Mouse (Mus musculus) fibroblast of lung, adult 2 months (primary cell): ENCODE results near the gene Urod.

Experiments used
- DNase-seq: peaks from one replicate; pipeline ENCODE4 v3.0.0-alpha.2; 2011; ENCODE audit warnings: low read depth

The Urod gene

GRCm38 (mm10) chr4:116993672-116994621, at the start of gene Urod:
Gene Urod (minus strand): TSS chr4:116994413.
- DNase-seq = peak; percentile 69

DNA sequence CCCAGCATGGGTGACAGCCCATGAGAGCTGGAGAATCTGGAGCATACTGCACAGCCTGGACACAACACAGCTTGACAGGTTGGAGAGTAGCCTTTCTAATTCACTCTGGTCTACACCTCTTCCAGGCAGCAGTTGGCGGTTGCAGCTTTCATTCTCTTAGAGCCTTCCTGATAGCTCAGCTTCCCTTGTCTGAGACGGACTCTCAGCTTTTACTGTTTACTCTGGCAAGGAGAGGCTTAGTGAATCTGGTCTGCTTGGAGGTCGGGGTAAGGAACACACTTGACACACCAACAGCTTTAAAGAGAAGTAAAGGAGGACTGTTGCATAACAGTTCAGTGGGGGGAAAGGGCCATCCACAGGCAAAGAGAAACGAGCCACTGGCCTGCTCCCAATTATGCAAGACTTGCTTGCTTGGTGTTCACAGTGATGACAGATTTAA, 47.1 kb upstream of the Urod start:
- DNase-seq = peak; percentile 54

DNA sequence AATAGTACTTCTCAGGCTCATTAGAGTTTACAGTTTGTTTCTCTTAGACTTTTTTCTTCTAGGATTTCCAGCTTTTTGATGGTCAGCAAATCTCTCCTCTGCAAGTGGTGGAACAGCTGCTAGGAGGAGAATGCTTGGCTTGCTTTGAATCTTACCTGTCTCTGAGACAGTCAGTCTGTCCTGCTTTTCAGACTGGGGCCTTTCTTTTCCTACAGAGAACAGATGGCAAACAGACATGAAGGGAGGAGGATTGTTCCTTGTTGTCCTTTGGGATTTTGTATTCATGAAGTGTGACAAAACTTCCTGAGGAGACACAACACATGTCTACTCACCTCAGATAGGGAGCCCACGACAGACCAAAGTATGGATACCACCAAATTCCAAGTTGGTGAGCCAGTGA, 46.6 kb upstream of the Urod start:
- DNase-seq = no peak

- DNase-seq = peak; percentile 23
Measured at GRCm38 (mm10) chr4:117039925-117040687, 45.9 kb upstream of the Urod start.

GRCm38 (mm10) chr4:117031105-117031504, 36.9 kb upstream of the Urod start:
- DNase-seq = no peak

DNA sequence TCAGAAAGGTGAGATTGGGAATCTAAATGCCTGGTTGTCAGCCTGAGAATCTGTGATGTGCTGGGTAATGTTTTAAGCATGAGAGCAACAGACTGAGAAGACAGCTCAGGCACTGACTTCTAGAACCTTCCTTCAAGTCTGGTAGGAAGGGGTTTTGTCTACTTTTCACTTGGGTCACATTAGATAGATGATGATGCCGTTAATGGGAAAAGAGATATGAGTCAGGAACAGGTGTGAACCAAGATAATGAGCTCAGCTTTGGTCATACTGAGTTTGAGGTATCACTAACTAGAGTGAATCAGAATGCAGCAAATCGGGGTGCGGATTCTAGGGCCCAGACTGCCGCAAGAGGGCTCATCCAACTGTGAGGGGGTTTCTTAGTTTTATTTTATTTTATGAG, 29.3 kb upstream of the Urod start:
- no peak for DNase-seq

DNA sequence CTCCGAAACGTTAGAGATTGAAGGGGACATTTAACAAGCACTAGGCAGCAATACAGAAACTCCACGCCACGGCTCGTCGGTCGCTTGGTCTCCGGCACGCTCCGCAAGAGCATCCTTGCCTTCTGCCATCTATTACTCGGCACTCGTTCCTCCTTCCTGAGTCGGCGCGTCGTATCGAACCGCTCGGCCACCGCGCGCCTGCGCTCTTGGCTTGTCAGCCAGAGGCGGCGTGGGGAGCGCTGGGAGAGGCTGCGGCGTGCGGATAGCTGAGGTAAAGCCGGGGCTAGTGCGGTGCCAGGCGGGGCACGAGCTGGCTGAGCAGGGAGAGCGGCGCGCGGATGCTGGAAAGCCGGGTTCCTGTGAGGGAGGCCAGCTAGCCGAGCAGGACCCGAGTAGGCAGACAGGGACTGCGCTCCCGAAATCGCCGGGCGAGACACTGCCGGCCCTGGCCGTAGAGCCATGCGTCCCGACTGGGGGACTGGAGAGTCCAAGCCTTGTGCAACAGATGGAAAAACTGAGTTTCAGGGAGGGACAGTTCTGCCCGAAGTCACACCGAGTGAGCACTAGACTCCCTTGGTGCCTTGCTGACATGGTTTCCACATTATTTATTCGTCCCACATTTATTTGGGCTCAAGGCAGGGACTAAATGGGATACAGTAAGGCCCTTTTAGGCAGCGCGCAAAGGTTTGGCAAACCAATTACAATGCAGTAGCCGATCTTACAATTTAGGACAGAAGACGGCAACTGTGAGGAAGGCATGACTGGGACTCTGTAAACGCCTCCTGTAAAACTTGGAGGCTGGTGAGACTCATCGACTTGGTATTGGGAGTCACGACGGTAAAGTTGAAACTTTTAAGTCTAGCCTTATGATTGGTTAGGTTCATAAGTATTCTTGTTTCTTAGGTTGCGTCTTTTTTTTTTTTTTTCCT, 25.3 kb upstream of the Urod start, which contains the start of gene Eif2b3:
Gene Eif2b3 (plus strand): TSS at position 197 of the 929 bp plus-strand sequence.
- peak; percentile 76 for DNase-seq

- DNase-seq = no peak
Measured at GRCm38 (mm10) chr4:117018327-117018726, 24.1 kb upstream of the Urod start.

DNA sequence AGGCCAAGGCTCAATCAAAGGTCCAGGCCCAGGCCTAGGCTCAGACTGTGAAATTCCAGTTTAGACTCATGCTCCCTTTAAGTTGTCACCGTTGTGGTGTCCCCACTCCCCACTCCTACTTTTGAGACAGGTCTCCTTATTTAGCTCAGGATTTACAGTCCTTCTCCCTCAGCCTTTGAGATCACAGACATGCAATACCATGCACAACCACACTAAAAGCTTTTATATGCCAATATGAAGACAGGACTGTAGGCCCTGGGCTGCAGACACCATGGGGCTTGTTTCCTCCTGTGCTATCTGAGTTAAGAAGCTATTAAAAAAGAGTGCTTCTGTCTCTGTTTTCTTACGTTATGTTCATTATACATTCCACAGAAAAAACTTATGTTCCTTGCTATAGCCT, 23.5 kb upstream of the Urod start:
- DNase-seq = no peak

- DNase-seq = no peak
Measured at GRCm38 (mm10) chr4:117014901-117015415, 20.7 kb upstream of the Urod start.

DNA sequence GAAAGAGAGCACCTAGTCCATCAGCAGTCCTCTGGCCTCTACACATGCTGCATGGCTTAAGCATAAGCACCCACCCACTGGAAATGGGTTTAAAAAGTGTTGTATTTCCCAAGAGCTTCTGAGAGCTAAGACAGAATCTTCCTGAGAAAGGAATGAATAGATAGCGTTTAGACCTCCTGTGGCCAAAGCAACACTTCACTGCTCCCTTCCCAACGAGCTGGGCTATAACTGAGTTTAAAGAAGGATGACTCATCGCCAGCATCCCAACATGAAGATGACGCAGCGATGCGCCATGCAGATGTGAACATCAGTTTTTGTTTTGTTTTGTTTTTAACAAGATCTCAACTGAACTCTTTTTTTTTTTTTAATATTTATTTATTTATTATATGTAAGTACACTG, 19.4 kb upstream of the Urod start:
- DNase-seq = no peak

DNA sequence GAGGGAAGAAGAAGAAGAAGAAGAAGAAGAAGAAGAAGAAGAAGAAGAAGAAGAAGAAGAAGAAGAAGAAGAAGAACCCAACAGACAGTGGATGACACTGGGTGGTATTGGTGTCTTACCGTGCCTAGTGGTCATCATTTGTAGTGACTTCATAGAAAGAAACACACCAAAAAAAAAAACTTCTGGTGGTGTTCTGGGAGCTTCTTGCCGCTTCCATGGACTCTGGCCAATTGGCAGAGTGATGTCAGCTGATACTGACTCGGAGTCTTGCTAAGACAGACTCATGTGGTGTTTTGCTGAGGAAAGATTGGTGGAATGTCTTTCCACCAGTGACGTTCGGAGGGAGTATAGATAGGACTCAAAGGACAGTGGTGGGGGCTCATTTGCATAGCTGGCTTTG, 16.0 kb upstream of the Urod start:
- no peak for DNase-seq

DNA sequence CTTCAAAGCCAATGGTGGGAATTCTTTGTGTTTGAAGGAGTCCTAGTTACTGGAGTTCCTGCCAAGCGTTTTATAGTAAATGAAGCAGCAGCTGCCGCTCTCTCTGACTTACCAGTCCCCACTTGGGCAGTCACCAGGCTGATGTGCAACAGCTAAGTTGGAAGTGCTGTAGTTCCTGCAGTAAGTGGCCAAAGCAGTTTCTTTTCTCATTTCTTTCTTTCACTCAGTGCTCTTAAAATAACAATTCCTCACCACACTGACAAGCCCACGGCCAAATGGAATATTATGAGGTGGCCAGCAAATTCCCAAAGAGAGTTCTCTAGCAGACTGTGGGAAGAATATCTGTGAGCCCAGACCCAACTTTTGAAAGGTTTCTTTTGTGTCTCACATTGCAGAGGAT, 12.8 kb upstream of the Urod start:
- peak; percentile 60 for DNase-seq

DNA sequence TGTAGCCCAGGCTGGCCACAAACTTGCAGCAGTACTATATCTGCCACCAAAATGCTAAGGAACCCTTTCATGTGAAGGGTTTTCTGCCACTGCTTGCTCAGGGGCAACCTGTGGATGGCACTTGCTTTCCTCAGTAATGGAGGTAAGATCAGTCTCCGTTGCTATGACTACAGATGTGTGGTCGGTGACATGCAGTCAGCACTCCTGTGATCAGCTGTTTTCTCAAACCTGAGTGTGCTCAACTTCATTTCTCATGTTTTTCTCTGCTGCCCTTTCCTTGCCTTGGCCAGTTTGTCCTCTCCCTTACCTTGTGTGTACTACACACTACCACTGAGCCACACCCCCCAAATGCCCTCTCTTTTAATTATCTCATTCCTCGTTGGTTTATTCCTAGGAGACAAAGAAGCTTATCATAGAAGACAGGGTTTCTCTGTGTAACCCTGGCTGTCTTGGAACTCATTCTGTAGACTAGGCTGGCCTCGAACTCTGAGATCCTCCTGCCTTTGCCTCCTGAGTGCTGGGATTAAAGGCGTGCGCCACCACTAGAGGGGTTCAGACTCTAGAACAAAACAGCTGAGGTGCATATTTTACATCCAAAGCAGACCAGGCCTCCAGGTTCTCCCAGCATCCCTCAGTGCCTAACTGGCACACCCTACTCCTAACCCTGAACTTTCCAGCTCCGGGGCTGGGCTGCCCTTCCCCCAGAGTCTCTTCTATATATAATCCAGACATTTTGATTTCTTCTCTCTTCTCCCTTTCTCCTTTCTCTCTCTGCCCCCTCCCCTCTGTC, 11.6 kb upstream of the Urod start:
- no peak for DNase-seq

GRCm38 (mm10) chr4:117004649-117005048, 10.4 kb upstream of the Urod start:
- no peak for DNase-seq

- peak; percentile 33 for DNase-seq
Measured at GRCm38 (mm10) chr4:117002543-117003521, 8.6 kb upstream of the Urod start.

- no peak for DNase-seq
Measured at GRCm38 (mm10) chr4:117001957-117002356, 7.7 kb upstream of the Urod start.

DNA sequence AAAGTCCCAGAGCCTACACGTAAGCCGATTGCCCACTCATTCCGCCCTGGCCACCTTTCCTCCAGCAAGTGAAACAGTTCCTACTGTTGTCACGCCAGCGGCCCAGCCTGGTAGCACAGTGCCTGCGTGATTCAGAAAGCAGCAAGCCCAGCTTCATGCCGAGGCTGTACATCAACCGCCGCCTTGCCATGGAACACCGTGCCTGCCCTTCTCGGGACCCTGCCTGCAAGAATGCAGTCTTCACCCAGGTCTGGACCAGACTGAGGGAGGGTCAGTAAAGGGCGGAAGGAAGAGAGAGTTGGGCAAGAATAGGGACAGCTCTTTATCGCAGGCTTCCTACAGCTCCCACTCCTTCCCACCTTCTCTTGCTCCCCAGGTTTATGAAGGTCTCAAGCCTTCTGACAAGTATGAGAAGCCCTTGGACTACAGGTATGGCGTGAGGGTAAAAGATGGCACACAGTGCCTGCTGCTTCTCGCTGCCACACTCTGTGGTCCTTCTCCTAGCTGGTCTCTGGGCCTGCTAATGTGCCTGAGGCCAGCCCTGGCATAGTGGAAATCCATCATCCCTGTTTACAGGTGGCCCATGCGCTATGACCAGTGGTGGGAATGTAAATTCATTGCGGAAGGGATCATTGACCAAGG, 5.4 kb upstream of the Urod start:
- no peak for DNase-seq

- DNase-seq = no peak
Measured at GRCm38 (mm10) chr4:116995798-116996135, 1.6 kb upstream of the Urod start.
